Mouse (Mus musculus) frontal cortex, postnatal 14 days (tissue): ENCODE data around the gene Gpr137c.

Source experiments
- DNase-seq, 2 experiments: peaks; one replicate each; pipeline ENCODE4 v3.0.0; 2022; ENCODE audit warnings: low spot score in 2 of 2

Gpr137c gene

GRCm38 (mm10) chr14:45219281-45220089, at the start of gene Gpr137c:
Gene Gpr137c (plus strand): TSS chr14:45219717.
- peak; percentile 98 to 99 for DNase-seq

DNA sequence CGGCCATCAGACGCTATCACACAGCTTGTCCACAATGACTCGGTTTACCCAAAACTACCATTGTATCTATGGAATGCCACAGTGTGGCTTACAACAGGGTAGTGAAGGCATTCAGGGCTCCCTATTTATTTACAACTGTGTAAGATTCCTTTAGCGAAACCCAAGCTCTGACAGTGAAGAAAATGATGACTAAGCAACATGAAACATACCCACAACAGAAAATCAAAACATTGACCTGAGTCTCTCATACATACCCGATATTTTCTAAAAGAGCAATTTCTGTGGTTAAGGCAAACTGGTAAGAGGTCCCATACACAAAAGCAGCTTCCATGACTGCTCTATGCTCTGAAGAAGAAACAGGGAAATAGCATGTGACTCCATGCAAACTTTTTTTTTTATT, 47.3 kb upstream of the Gpr137c start:
- no peak for DNase-seq

DNA sequence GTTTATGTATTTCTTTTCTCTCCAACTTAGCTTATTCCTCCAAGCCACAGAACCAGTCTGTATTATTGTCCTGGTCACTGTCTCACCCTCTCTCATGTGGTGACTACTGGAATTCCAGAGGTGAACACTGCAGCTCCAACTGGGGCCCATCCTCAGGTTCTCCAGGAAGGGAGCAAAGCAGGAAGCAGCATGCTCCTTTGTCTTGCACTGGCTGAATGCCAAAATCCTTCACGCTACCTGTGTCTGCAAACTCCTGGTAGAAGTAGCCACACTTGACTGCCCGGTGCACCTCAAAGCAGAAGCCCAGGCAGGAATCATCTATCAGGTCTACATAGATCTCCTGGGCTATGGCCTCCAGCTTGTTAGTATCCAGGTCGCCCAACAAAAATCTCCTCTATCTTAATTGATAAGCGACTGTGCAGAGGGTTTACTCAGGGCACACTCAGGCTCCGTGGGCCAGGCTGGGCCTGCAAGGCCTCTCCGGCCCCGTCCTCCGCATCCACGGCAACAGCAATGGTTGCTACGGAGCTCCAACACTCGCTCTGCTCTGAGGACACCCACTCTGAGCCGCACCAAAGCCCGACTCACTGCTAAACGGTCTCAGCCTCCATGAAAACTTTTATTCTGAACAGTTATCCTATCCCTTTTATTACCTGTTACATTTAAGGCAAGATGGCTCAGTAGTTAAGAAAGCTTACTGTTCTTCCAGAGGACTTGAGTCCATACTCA, 44.3 kb upstream of the Gpr137c start:
- no peak for DNase-seq

DNA sequence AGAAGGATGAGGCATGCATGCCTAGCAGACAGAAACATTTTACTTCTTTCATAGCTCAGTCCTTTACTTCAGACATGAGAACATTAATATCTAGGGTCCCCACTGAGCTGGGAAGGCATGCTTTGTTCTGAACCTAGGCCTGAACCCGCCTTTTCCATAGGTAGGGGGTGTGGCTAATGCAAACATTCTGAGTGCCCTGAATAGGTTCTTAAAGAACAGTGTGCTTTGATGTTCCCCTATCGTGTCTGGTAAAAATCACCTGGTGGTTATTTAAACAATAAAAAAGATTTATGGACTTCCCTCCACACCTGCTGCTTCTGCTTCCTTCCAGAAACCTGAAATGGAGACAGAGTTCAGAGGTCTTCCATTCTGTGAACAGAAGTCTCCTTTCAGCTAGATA, 40.3 kb upstream of the Gpr137c start:
- no peak for DNase-seq

- no peak for DNase-seq
These were observed 39.9 kb upstream of the Gpr137c start for GRCm38 (mm10) chr14:45179606-45180005.

DNA sequence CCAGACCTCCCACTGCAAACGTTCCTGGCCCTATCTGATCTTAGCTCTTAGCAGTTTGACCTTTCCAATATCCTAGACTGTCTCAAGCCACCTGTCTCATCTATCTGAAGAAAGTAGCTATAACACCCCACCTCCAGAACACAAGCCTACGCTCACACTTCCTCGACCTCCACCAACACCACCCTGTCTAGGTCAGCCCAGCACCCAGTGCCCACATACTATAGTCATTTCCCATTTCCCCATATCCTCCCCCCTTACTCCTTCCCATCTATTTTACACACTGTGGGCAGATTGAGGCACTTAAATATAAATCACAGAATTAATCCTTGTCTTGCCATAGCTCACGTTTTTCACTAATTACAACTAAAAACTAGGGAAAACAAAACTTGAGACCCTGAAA, 37.9 kb upstream of the Gpr137c start:
- DNase-seq = no peak

- no peak for DNase-seq
These were observed 28.5 kb upstream of the Gpr137c start for GRCm38 (mm10) chr14:45190999-45191398.

DNA sequence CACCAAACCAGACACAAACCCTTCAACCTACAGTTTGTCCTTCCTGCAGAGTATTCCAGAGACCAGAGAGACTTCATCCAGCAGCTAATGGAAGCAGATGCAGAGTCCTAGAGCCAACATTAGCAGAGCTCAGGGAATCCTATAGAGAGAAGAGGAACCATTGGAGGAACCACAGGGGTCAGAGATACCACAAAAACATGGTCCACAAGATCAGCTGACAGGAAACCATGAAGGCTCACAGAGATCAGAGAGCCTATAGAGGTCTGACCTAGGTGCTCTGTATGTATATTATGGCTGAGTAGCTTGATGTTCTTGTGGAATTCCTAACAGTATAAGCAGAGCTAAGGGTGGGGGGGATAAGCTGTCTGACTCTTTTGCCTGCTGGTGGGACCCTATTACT, 18.9 kb upstream of the Gpr137c start:
- no peak for DNase-seq

GRCm38 (mm10) chr14:45210683-45211082, 8.8 kb upstream of the Gpr137c start:
- DNase-seq = no peak

GRCm38 (mm10) chr14:45211431-45211830, 8.1 kb upstream of the Gpr137c start:
- no peak for DNase-seq

DNA sequence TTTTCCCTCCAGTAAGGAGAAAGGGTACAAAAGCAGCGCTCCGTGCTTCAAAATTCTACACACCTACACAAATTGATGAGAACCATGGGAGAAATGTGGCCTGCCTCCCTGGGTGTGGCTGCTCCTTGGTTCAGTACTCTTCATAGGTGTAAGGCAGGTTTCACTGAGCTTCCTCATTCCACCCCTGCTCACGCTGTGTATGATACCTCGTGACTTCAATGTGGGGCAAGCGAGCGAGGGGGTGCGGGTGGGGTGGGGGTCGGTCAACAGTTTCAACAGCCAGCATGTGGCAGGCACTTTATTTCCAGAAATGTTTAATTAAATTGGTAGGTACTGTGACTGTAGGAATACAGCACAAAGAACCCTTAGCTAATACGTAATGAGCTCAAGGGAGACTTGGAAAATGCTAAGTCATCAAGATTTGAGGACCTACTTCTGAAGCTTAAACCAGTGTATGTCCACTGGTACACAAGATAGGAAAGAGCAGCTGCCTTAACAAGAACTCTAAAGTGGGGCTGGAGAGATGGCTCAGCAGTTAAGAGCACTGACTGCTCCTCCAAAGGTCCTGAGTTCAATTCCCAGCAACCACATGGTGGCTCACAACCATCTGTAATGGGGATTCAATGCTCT, 2.7 kb upstream of the Gpr137c start:
- DNase-seq = no peak

- no peak for DNase-seq
These were observed 1.8 kb upstream of the Gpr137c start for GRCm38 (mm10) chr14:45217693-45218092.

DNA sequence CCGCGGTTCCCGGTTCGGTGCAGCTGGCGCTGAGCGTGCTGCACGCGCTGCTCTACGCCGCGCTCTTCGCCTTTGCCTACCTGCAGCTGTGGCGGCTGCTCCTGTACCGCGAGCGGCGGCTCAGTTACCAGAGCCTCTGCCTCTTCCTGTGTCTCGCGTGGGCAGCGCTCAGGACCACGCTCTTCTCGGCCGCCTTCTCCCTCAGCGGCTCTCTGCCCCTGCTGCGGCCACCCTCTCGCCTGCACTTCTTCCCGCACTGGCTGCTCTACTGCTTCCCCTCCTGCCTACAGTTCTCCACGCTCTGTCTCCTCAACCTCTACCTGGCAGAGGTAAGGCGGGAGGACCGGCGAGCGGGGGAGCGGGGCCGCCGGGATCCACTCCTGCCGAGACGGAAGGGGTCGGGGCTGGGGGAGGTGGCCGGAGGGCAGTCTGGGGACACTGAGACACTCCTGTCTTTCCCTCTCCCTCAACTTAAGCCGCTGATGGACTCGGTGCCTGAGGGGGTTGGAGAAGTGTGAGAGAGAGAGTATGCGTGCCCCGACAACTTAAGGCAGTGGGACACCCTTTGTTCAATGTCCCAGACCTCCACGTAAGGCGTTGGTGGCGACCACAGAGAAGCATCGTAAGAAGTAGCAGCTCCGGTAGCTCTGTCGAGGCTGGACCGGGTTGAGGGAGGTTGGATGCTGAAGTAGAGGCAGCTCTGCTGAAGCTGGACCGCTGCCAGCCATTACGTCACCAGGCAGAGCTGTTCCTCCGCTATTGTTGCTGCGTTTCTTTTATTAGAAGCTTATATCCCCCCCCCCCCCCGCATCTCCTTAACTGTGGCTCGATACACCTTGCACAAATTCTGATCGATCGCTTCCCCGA, 806 bp downstream of the Gpr137c start, which contains the start of gene Txndc16:
Gene Txndc16 (minus strand): TSS at position 239 of the 867 bp plus-strand sequence.
- peak; percentile 69 to 76 for DNase-seq

GRCm38 (mm10) chr14:45220957-45221630, 1.6 kb downstream of the Gpr137c start:
- no peak for DNase-seq

- DNase-seq = no peak
These were observed 19.5 kb downstream of the Gpr137c start for GRCm38 (mm10) chr14:45239042-45239441.

GRCm38 (mm10) chr14:45241613-45242012, 22.1 kb downstream of the Gpr137c start:
- DNase-seq = no peak

DNA sequence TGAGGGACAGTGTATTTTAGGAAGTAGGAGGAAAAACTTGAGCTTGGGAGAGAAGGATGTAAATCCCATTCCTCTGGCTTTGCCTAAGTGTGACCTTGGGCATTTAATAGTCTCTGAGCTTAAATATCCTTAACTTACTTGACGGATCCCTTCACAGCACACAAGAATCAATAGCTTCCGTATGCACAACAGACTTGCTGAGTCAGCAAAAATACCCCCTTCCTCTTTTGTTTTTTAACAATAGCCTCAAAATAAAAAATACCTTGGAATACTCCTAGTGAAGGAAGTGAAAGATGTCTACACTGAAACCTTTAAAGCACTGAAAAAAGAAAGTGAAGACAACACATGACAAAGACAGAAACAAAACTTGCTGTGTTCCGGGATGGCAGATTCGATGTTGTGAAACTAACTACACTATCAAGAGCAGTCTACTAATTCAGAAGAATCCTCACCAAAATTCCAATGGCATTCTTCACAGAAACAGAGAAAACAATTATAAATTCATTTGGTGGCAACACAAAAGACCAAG, 32.1 kb downstream of the Gpr137c start:
- no peak for DNase-seq

- no peak for DNase-seq
These were observed 44.5 kb downstream of the Gpr137c start for GRCm38 (mm10) chr14:45263831-45264592.

GRCm38 (mm10) chr14:45275816-45276215, 56.3 kb downstream of the Gpr137c start:
- DNase-seq = no peak

GRCm38 (mm10) chr14:45282066-45282465, 62.5 kb downstream of the Gpr137c start:
- no peak for DNase-seq
